Mouse (Mus musculus) myocyte (in vitro differentiated cells): ENCODE data around the gene Mknk1.

Source experiments
- CEBPB ChIP-seq: IDR thresholded peaks from 2 replicates; pipeline ENCODE4 v1.6.1; 2011; ENCODE audit warnings: mild to moderate bottlenecking, moderate library complexity; ENCODE audit not compliant: poor library complexity, insufficient read depth, severe bottlenecking
- E2F4 ChIP-seq: IDR thresholded peaks from one replicate; pipeline ENCODE4 v1.6.1; 2011; ENCODE audit warnings: mild to moderate bottlenecking, control low read depth, moderate library complexity; ENCODE audit not compliant: insufficient read depth
- MAX ChIP-seq: IDR thresholded peaks from one replicate; pipeline ENCODE4 v1.6.1; 2011; ENCODE audit warnings: low read depth, mild to moderate bottlenecking, control low read depth
- MYOD1 ChIP-seq, 3 experiments: IDR thresholded peaks; one replicate each; pipeline ENCODE4 v1.6.1; 2011; ENCODE audit warnings: control low read depth in 2 of 3, low read depth in 2 of 3, mild to moderate bottlenecking in 2 of 3, moderate library complexity in 1 of 3; ENCODE audit not compliant: insufficient read length in 2 of 3, control insufficient read depth in 1 of 3
- MYOG ChIP-seq, 3 experiments: IDR thresholded peaks; one replicate each; pipeline ENCODE4 v1.6.1; 2011; ENCODE audit warnings: control low read depth in 2 of 3, low read depth in 2 of 3, mild to moderate bottlenecking in 2 of 3; ENCODE audit not compliant: insufficient read length in 2 of 3, control insufficient read depth in 1 of 3, insufficient read depth in 1 of 3
- POLR2A ChIP-seq: IDR thresholded peaks from one replicate; pipeline ENCODE4 v1.6.1; 2011; ENCODE audit warnings: low read depth, mild to moderate bottlenecking, control low read depth, moderate library complexity; ENCODE audit not compliant: insufficient read length
- POLR2AphosphoS2 ChIP-seq: IDR thresholded peaks from one replicate; pipeline ENCODE4 v1.6.1; 2011; ENCODE audit warnings: low read depth, control low read depth; ENCODE audit not compliant: insufficient read length
- REST ChIP-seq: IDR thresholded peaks from one replicate; pipeline ENCODE4 v1.6.1; 2011; ENCODE audit warnings: mild to moderate bottlenecking, control low read depth, moderate library complexity; ENCODE audit not compliant: insufficient read depth, insufficient read length
- SRF ChIP-seq: IDR thresholded peaks from one replicate; pipeline ENCODE4 v1.6.1; 2011; ENCODE audit warnings: low read depth; ENCODE audit not compliant: control insufficient read depth, insufficient read length
- TCF3 ChIP-seq: IDR thresholded peaks from one replicate; pipeline ENCODE4 v1.6.1; 2011; ENCODE audit warnings: low read depth, control low read depth; ENCODE audit not compliant: insufficient read length
- USF1 ChIP-seq: IDR thresholded peaks from one replicate; pipeline ENCODE4 v1.6.1; 2011; ENCODE audit warnings: low read depth, mild to moderate bottlenecking, control low read depth, moderate library complexity

GRCm38 (mm10) chr4:115790864-115791263, 48.1 kb upstream of the Mknk1 start:
- no peak for TF ChIP-seq MYOG (IDR thresholded peaks at IDR 0.05; ENCODE audit: control insufficient read depth in 1 of 3, insufficient read depth in 1 of 3, insufficient read length in 2 of 3, low read depth in 2 of 3)
- no peak for TF ChIP-seq E2F4
- no peak for TF ChIP-seq POLR2A
- no peak for TF ChIP-seq CEBPB
- TF ChIP-seq USF1: no peak
- TF ChIP-seq MYOD1 (IDR thresholded peaks at IDR 0.05; ENCODE audit: control insufficient read depth in 1 of 3, insufficient read length in 2 of 3, low read depth in 2 of 3): no peak
- no peak for TF ChIP-seq POLR2AphosphoS2
- no peak for TF ChIP-seq MAX
- TF ChIP-seq TCF3: no peak
- TF ChIP-seq SRF: no peak
- no peak for TF ChIP-seq REST
